Mouse (Mus musculus) liver, embryonic 14.5 days (tissue): ENCODE measurements at regions not wholly inside any gene's neighbourhood (a gene's known extent, or its start where the extent isn't known, plus 50 kb on each side); places are given as distances from the start of the nearest gene placed in this dataset.
"Not testable (repeated sequence)": the region's sequence is repeated elsewhere in the genome, so short reads cannot be mapped to it uniquely, and the experiment has no call there.

Source experiments
- CTCF ChIP-seq: IDR thresholded peaks from 2 replicates; pipeline ENCODE4 v1.5.1; 2016; ENCODE audit warnings: antibody characterized with exemption, low read depth, control low read depth
- EP300 ChIP-seq: IDR thresholded peaks from 2 replicates; pipeline ENCODE4 v1.6.1; 2016; ENCODE audit warnings: antibody characterized with exemption, low read depth

DNA sequence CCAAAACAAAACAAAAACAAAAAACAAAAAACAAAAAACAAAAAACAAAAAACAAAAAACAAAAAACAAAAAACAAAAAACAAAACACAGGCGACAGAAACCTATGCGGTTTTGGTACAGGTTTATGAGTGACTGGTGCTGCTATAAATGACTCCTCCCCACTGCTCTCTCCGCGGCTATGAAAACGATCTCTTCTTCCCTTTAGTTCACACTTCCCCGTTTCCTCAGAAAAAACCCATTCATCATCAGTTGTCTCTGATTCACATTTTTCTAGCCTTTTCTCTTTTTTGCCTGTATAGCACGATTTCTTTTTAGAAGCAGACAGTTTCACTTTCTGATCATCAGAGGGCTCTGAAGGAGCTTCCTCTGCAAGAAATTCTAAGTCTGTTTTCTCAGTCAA, 544.3 kb upstream of the Gje1 start:
- not testable (repeated sequence) for TF ChIP-seq EP300, CTCF
